Mouse (Mus musculus) kidney, adult 2 months (tissue): Measurements from ENCODE around the gene Sorbs1. TPM values are rescaled to one million over a fixed set of nuclear protein-coding genes. Genes with fewer than 3 reads are reported as not detected.

ENCODE experiments used
- DNase-seq: peaks from one replicate; pipeline ENCODE4 v3.0.0; 2021
- H3K27ac ChIP-seq: fragments of 200-500 bp; 2 replicates; pipeline ENCODE4 v1.5.1; 2012; ENCODE audit warnings: low read depth, low read length, control low read depth, inconsistent platforms; ENCODE audit not compliant: insufficient read depth
- H3K27me3 ChIP-seq: fragments of 200-500 bp; replicated peaks from 2 replicates; pipeline ENCODE4 v1.6.1; 2012; ENCODE audit warnings: mild to moderate bottlenecking, moderate library complexity, low read length, inconsistent platforms; ENCODE audit not compliant: control insufficient read depth, insufficient read depth
- H3K36me3 ChIP-seq: fragments of 200-500 bp; 2 replicates; pipeline ENCODE4 v1.6.1; 2012; ENCODE audit warnings: mild to moderate bottlenecking, moderate library complexity, low read length, inconsistent platforms; ENCODE audit not compliant: control insufficient read depth, insufficient read depth
- H3K4me1 ChIP-seq: fragments of 200-500 bp; 2 replicates; pipeline ENCODE4 v1.6.1; 2011; ENCODE audit warnings: low read length; ENCODE audit not compliant: control insufficient read depth, insufficient read depth
- H3K4me3 ChIP-seq: fragments of 200-500 bp; 2 replicates; pipeline ENCODE4 v1.5.1; 2011; ENCODE audit warnings: mild to moderate bottlenecking, low read depth, low read length, control low read depth; ENCODE audit not compliant: insufficient read depth
- CTCF ChIP-seq: fragments of 200-500 bp; conservative IDR thresholded peaks from 2 replicates; pipeline ENCODE4 v1.5.1; 2011; ENCODE audit warnings: low read depth, mild to moderate bottlenecking, control low read depth, low read length, moderate library complexity, mixed read lengths; ENCODE audit not compliant: insufficient read depth, insufficient read length
- POLR2A ChIP-seq: fragments of 200-500 bp; IDR thresholded peaks from one replicate; pipeline ENCODE4 v1.6.1; 2011; ENCODE audit warnings: low read depth, low read length, control low read depth
- WGBS: fragments of 180-500 bp; shearing (Covaris S2); methylation state at CpG from one replicate; pipeline ENCODE4 v1.1.7; 2018; 5-methylcytosine and 5-hydroxymethylcytosine counted together
- polyA plus RNA-seq: library from polyadenylated mRNA; depleted of rRNA; stranded (reverse); fragments of >200 nt; gene quantifications from 2 replicates; pipeline ENCODE4 v1.2.3, GENCODE M21; 2012

The Sorbs1 gene
- polyA plus RNA-seq, 1 experiment = 52.5 TPM

GRCm38 (mm10) chr19:40333081-40333480 is 180.5 kb downstream of the Sorbs1 start:
- Histone ChIP-seq H3K27ac (no peak overlapping the region), H3K36me3 (peaks cover 1% of the 10 kb centered on the region), H3K4me3 (no peak overlapping the region), H3K27me3 (no peaks in the 10 kb centered on the region), H3K4me1 (0 out of 2 replicates have a peak, but pooled peaks cover 2% of the 10 kb centered on the region)
- no peak for TF ChIP-seq CTCF
- TF ChIP-seq POLR2A = no peak
- DNase-seq = no peak
- WGBS = 93% methylated on average over 4 of the region's 4 CpGs

- no peak for DNase-seq
- H3K27me3 ChIP-seq = no peaks in the 10 kb centered on the region
- H3K36me3 ChIP-seq = peaks cover 1% of the 10 kb centered on the region
- no peak overlapping the region for H3K4me3 ChIP-seq
- H3K4me1 ChIP-seq = 0 out of 2 replicates have a peak, but pooled peaks cover 2% of the 10 kb centered on the region
- no peak overlapping the region for H3K27ac ChIP-seq
- TF ChIP-seq CTCF = no peak
- TF ChIP-seq POLR2A = no peak
- 88% methylated on average over 6 of the region's 6 CpGs for WGBS
Measured at GRCm38 (mm10) chr19:40332303-40332702, 181.3 kb downstream of the Sorbs1 start.

GRCm38 (mm10) chr19:40331846-40332245 is 181.7 kb downstream of the Sorbs1 start:
- no peak overlapping the region for H3K4me3 ChIP-seq
- H3K27ac ChIP-seq = no peak overlapping the region
- no peak for DNase-seq
- H3K36me3 ChIP-seq = peaks cover 1% of the 10 kb centered on the region
- no peaks in the 10 kb centered on the region for H3K27me3 ChIP-seq
- TF ChIP-seq CTCF (no peak), POLR2A (no peak)
- WGBS = 42% methylated on average over 6 of the region's 6 CpGs
- 0 out of 2 replicates have a peak, but pooled peaks cover 2% of the 10 kb centered on the region for H3K4me1 ChIP-seq

GRCm38 (mm10) chr19:40326126-40326525 is 187.5 kb downstream of the Sorbs1 start:
- WGBS = 89% methylated on average over 21 of the region's 21 CpGs
- no peaks in the 10 kb centered on the region for H3K27me3 ChIP-seq
- H3K4me3 ChIP-seq = no peak overlapping the region
- H3K36me3 ChIP-seq = 0 out of 2 replicates have a peak, but pooled peaks cover 2% of the 10 kb centered on the region
- no peaks in the 10 kb centered on the region for H3K4me1 ChIP-seq
- no peak overlapping the region for H3K27ac ChIP-seq
- TF ChIP-seq POLR2A = no peak
- no peak for TF ChIP-seq CTCF
- DNase-seq = no peak

GRCm38 (mm10) chr19:40325381-40325780 is 188.2 kb downstream of the Sorbs1 start:
- WGBS = 69% methylated on average over 8 of the region's 8 CpGs
- H3K36me3 ChIP-seq = 0 out of 2 replicates have a peak, but pooled peaks cover 2% of the 10 kb centered on the region

GRCm38 (mm10) chr19:40322226-40322625 is 191.4 kb downstream of the Sorbs1 start:
- no peak for TF ChIP-seq CTCF
- no peak for TF ChIP-seq POLR2A
- no peak for DNase-seq
- no peaks in the 10 kb centered on the region for H3K4me1 ChIP-seq
- H3K4me3 ChIP-seq = no peak overlapping the region
- peaks cover 2% of the 10 kb centered on the region; the same call in 1 of the 2 replicates for H3K36me3 ChIP-seq
- H3K27me3 ChIP-seq = no peaks in the 10 kb centered on the region
- no peak overlapping the region for H3K27ac ChIP-seq
- 70% methylated on average over 3 of the region's 3 CpGs for WGBS

More at GRCm38 (mm10) chr19:40325381-40325780, 188.2 kb downstream of the Sorbs1 start:
- Histone ChIP-seq H3K4me3 (no peak overlapping the region), H3K4me1 (no peaks in the 10 kb centered on the region), H3K27me3 (no peaks in the 10 kb centered on the region), H3K27ac (no peak overlapping the region)
- no peak for DNase-seq
- TF ChIP-seq POLR2A (no peak), CTCF (no peak)

- 68% methylated on average over 3 of the region's 3 CpGs for WGBS
- H3K27ac ChIP-seq = no peak overlapping the region
- no peak for TF ChIP-seq CTCF
- TF ChIP-seq POLR2A = no peak
- no peak for DNase-seq
- no peaks in the 10 kb centered on the region for H3K27me3 ChIP-seq
- H3K36me3 ChIP-seq = peaks cover 1% of the 10 kb centered on the region; the same call in 1 of the 2 replicates
- no peaks in the 10 kb centered on the region for H3K4me1 ChIP-seq
- no peak overlapping the region for H3K4me3 ChIP-seq
Measured at GRCm38 (mm10) chr19:40319199-40319598, 194.4 kb downstream of the Sorbs1 start.

- no peak for TF ChIP-seq CTCF
- TF ChIP-seq POLR2A = no peak
- H3K27me3 ChIP-seq = no peaks in the 10 kb centered on the region
- peaks cover 1% of the 10 kb centered on the region; the same call in 1 of the 2 replicates for H3K36me3 ChIP-seq
- 62% methylated on average over 6 of the region's 6 CpGs for WGBS
- H3K27ac ChIP-seq = no peak overlapping the region
- DNase-seq = no peak
- no peaks in the 10 kb centered on the region for H3K4me1 ChIP-seq
- H3K4me3 ChIP-seq = no peak overlapping the region
Measured at GRCm38 (mm10) chr19:40318511-40318910, 195.1 kb downstream of the Sorbs1 start.
